Mouse (Mus musculus) hindbrain, embryonic 16.5 days (tissue): ENCODE results near the gene Anp32a. TPM values are rescaled to one million over a fixed set of nuclear protein-coding genes. Genes with fewer than 3 reads are reported as not detected.

ENCODE experiments used
- ATAC-seq: fragments of 200-750 bp; cut with Nextera tagmentation; 2 replicates; pipeline ENCODE4 v1.8.0; 2017; ENCODE audit warnings: moderate TSS enrichment, moderate library complexity
- H3K27ac ChIP-seq: fragments of 300-500 bp; sonication (generic); 2 replicates; pipeline ENCODE4 v1.5.1; 2014; ENCODE audit warnings: low read depth, mild to moderate bottlenecking, control low read depth, low read length, moderate library complexity
- H3K27me3 ChIP-seq: fragments of 300-500 bp; sonication (generic); replicated peaks from 2 replicates; pipeline ENCODE4 v1.6.1; 2014; ENCODE audit warnings: low read length; ENCODE audit not compliant: control insufficient read depth, insufficient read depth
- H3K36me3 ChIP-seq: fragments of 300-500 bp; sonication (generic); 2 replicates; pipeline ENCODE4 v1.6.1; 2014; ENCODE audit warnings: mild to moderate bottlenecking, low read length, moderate library complexity, mixed read lengths; ENCODE audit not compliant: control insufficient read depth, insufficient read depth
- H3K4me1 ChIP-seq: fragments of 300-500 bp; sonication (generic); 2 replicates; pipeline ENCODE4 v1.6.1; 2014; ENCODE audit warnings: low read depth, low read length; ENCODE audit not compliant: control insufficient read depth, insufficient read depth
- H3K4me2 ChIP-seq: fragments of 300-500 bp; sonication (generic); 2 replicates; pipeline ENCODE4 v1.6.1; 2014; ENCODE audit warnings: mild to moderate bottlenecking, low read length, control low read depth, moderate library complexity
- H3K4me3 ChIP-seq: fragments of 300-500 bp; sonication (generic); 2 replicates; pipeline ENCODE4 v1.5.1; 2014; ENCODE audit warnings: mild to moderate bottlenecking, low read length, control low read depth, moderate library complexity
- H3K9ac ChIP-seq: fragments of 300-500 bp; sonication (generic); 2 replicates; pipeline ENCODE4 v1.6.1; 2014; ENCODE audit warnings: low read depth, mild to moderate bottlenecking, control low read depth, low read length, moderate library complexity
- H3K9me3 ChIP-seq: fragments of 300-500 bp; sonication (generic); 2 replicates; pipeline ENCODE4 v1.6.1; 2014; ENCODE audit warnings: mild to moderate bottlenecking, low read length, moderate library complexity; ENCODE audit not compliant: control insufficient read depth
- WGBS: fragments of 180-500 bp; shearing (Covaris S2); extraction: QIAGEN DNeasy Blood & Tissue Kit; methylation state at CpG from one replicate; pipeline ENCODE4 v1.1.7; 2014; 5-methylcytosine and 5-hydroxymethylcytosine counted together
- polyA plus RNA-seq: library from polyadenylated mRNA; unstranded; fragments of >200 nt; fragmentation: Nextera tagmentation; extraction: Ambion mirVana; gene quantifications from 2 replicates; pipeline ENCODE4 v1.2.1, GENCODE M21; 2015

Gene Anp32a
- polyA plus RNA-seq, 1 experiment from 2014 or later = 156 TPM

- 68% methylated on average over 10 of the region's 10 CpGs for WGBS
Observed at GRCm38 (mm10) chr9:62382519-62383084, 41.5 kb downstream of the Anp32a start.

DNA sequence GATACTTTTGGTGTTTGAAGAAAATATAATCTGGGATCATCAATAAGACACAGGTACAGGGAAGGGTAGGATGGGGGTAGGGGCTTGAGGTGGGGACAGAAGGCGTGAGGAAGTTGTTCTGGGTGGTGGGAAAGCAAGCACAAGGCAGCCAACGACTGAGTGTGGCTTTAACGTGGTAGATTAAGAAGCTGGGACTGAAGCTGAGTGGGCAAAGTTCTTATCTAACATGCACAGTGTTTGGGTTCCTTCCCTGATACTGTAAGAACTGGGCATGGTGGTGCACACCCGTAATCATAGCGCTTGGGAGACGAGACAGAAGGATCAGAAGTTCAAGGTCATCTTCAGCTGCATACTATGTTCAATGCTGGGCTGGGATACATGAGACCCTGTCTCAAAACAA, 44.0 kb downstream of the Anp32a start:
- Histone ChIP-seq H3K36me3 (0 out of 2 replicates have a peak, but pooled peaks cover 4% of the 10 kb centered on the region), H3K27me3 (no peaks in the 10 kb centered on the region)

More at GRCm38 (mm10) chr9:62382519-62383084, 41.5 kb downstream of the Anp32a start:
- no peaks in the 10 kb centered on the region for H3K9me3 ChIP-seq
- no peak overlapping the region for H3K4me3 ChIP-seq
- no peaks in the 10 kb centered on the region for H3K27me3 ChIP-seq
- H3K4me1 ChIP-seq = peaks cover 6% of the 10 kb centered on the region; the same call in 1 of the 2 replicates
- H3K36me3 ChIP-seq = peaks cover 9% of the 10 kb centered on the region; the same call in 1 of the 2 replicates
- no peak overlapping the region for H3K27ac ChIP-seq
- H3K4me2 ChIP-seq = no peak overlapping the region
- ATAC-seq = peak; percentile 37; the same call in 1 of the 2 replicates
- H3K9ac ChIP-seq = no peak overlapping the region

GRCm38 (mm10) chr9:62385727-62386518, 44.8 kb downstream of the Anp32a start:
- H3K4me3 ChIP-seq = no peak overlapping the region
- no peaks in the 10 kb centered on the region for H3K27me3 ChIP-seq
- ATAC-seq = no peak
- H3K4me1 ChIP-seq = peaks cover 6% of the 10 kb centered on the region; the same call in 1 of the 2 replicates
- no peak overlapping the region for H3K4me2 ChIP-seq
- H3K9ac ChIP-seq = no peak overlapping the region
- WGBS = 75% methylated on average over 4 of the region's 4 CpGs
- no peak overlapping the region for H3K27ac ChIP-seq
- H3K36me3 ChIP-seq = no peaks in the 10 kb centered on the region
- no peaks in the 10 kb centered on the region for H3K9me3 ChIP-seq

More for the DNA sequence above, 44.0 kb downstream of the Anp32a start:
- H3K4me1 ChIP-seq = peaks cover 6% of the 10 kb centered on the region; the same call in 1 of the 2 replicates
- no peak overlapping the region for H3K4me3 ChIP-seq
- no peak overlapping the region for H3K9ac ChIP-seq
- H3K4me2 ChIP-seq = no peak overlapping the region
- no peaks in the 10 kb centered on the region for H3K9me3 ChIP-seq
- 94% methylated on average over 6 of the region's 6 CpGs for WGBS
- H3K27ac ChIP-seq = no peak overlapping the region
- ATAC-seq = no peak

DNA sequence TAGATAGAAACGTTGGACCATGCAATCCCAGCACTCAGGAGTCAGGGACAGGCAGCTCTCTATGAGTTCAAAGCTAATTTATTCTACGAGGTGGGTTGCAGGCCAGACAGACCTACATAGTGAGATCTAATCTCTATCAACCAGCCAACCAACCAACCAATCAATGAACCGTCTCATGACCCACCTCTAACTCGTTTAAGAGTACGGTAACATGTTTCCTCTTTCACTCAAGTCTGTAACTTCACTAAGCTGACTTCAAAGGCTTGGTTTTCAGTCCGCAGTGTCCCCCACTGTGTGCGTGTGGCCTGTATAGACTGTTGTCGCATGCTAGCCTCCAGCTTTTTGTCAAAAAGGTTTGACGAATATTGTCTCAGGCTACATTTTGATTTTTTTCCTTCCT, 48.6 kb downstream of the Anp32a start:
- Histone ChIP-seq H3K4me2 (no peak overlapping the region), H3K27ac (no peak overlapping the region), H3K4me3 (no peak overlapping the region), H3K36me3 (no peaks in the 10 kb centered on the region), H3K4me1 (no peaks in the 10 kb centered on the region), H3K9me3 (no peaks in the 10 kb centered on the region), H3K27me3 (no peaks in the 10 kb centered on the region), H3K9ac (no peak overlapping the region)
- WGBS = 71% methylated on average over 9 of the region's 9 CpGs
- ATAC-seq = no peak

DNA sequence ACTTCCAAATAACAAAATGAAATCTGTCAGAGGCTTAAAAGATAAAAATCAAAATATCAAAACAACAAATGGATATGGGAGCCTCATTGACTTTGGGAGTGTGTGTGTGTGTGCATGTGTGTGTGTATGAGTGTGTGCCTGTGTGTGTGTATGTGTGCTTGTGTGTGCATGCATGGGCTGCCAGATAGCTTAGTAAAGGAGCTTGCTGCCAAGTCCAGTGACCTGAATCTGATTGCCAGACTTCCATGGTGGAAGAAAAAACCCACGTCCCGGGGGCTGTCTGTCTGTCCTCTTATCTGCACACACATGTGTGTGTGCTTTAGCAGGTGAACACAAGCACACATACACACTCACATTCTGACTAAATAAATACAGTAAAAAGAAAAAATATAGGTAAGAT, 52.4 kb downstream of the Anp32a start:
- Histone ChIP-seq H3K4me3 (no peak overlapping the region), H3K9ac (no peak overlapping the region), H3K27ac (no peak overlapping the region), H3K9me3 (no peaks in the 10 kb centered on the region), H3K27me3 (no peaks in the 10 kb centered on the region), H3K4me1 (no peaks in the 10 kb centered on the region), H3K4me2 (no peak overlapping the region), H3K36me3 (no peaks in the 10 kb centered on the region)
- WGBS = 72% methylated on average over 2 of the region's 2 CpGs
- no peak for ATAC-seq

- no peaks in the 10 kb centered on the region for H3K4me1 ChIP-seq
- no peak overlapping the region for H3K4me3 ChIP-seq
- 56% methylated on average over 2 of the region's 2 CpGs for WGBS
- H3K9ac ChIP-seq = no peak overlapping the region
- no peaks in the 10 kb centered on the region for H3K9me3 ChIP-seq
- H3K27me3 ChIP-seq = no peaks in the 10 kb centered on the region
- no peaks in the 10 kb centered on the region for H3K36me3 ChIP-seq
- ATAC-seq = no peak
- no peak overlapping the region for H3K4me2 ChIP-seq
- no peak overlapping the region for H3K27ac ChIP-seq
Observed at GRCm38 (mm10) chr9:62394163-62394562, 53.1 kb downstream of the Anp32a start.

GRCm38 (mm10) chr9:62400531-62401170, 59.6 kb downstream of the Anp32a start:
- no peaks in the 10 kb centered on the region; the same call in 1 of the 2 replicates for H3K9me3 ChIP-seq
- ATAC-seq = no peak
- 67% methylated on average over 11 of the region's 11 CpGs for WGBS

GRCm38 (mm10) chr9:62401589-62401988, 60.5 kb downstream of the Anp32a start:
- no peak overlapping the region for H3K4me3 ChIP-seq
- no peak for ATAC-seq
- H3K27me3 ChIP-seq = no peaks in the 10 kb centered on the region
- H3K4me1 ChIP-seq = no peaks in the 10 kb centered on the region
- H3K27ac ChIP-seq = no peak overlapping the region
- H3K36me3 ChIP-seq = no peaks in the 10 kb centered on the region
- no peak overlapping the region for H3K9ac ChIP-seq
- no peaks in the 10 kb centered on the region; the same call in 1 of the 2 replicates for H3K9me3 ChIP-seq
- no peak overlapping the region for H3K4me2 ChIP-seq
- 89% methylated on average over 1 of the region's 1 CpGs for WGBS

More at GRCm38 (mm10) chr9:62400531-62401170, 59.6 kb downstream of the Anp32a start:
- no peak overlapping the region for H3K4me3 ChIP-seq
- H3K4me1 ChIP-seq = no peaks in the 10 kb centered on the region
- no peak overlapping the region for H3K27ac ChIP-seq
- no peaks in the 10 kb centered on the region for H3K27me3 ChIP-seq
- H3K36me3 ChIP-seq = no peaks in the 10 kb centered on the region
- no peak overlapping the region for H3K4me2 ChIP-seq
- H3K9ac ChIP-seq = no peak overlapping the region

DNA sequence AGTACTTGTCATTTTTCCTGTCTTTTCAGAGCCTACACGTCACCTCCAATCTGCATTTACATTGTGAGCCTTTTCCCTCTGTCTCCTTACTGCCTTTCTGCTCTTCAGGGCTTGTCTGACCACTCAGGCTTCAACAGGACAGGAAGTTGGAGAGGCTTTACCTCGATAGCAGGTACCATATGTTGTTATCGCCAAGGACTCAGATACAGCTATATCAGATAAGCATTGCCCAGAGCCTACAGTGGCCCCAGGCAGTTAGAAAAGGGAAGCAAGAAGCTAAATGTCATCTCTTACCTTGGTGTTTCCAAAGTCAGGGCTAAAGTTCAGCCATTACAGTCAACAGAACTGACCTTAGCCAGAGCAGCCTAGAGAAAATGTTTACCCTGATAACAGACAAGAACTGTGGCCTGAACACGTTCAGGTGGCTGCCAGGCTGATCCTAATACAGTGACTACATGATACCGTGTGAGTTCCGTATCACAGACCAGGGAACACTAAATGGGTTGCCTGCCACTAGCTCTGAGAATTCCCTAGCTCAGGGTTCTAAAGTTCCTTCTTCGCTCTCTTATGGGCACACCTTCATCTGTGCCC, 65.4 kb downstream of the Anp32a start:
- ATAC-seq = no peak

More for the DNA sequence above, 65.4 kb downstream of the Anp32a start:
- H3K27me3 ChIP-seq = no peaks in the 10 kb centered on the region
- H3K27ac ChIP-seq = no peak overlapping the region
- H3K9me3 ChIP-seq = no peaks in the 10 kb centered on the region; the same call in 1 of the 2 replicates
- H3K9ac ChIP-seq = no peak overlapping the region
- H3K4me2 ChIP-seq = no peak overlapping the region
- H3K4me1 ChIP-seq = no peaks in the 10 kb centered on the region
- 89% methylated on average over 7 of the region's 7 CpGs for WGBS
- no peaks in the 10 kb centered on the region for H3K36me3 ChIP-seq
- H3K4me3 ChIP-seq = no peak overlapping the region
